Mouse (Mus musculus) neural tube, embryonic 14.5 days (tissue): ENCODE results near the gene Olfr906. TPM values are rescaled to one million over a fixed set of nuclear protein-coding genes. Genes with fewer than 3 reads are reported as not detected.

ENCODE experiments used
- ATAC-seq: fragments of 200-750 bp; cut with Nextera tagmentation; 2 replicates; pipeline ENCODE4 v1.8.0; 2017; ENCODE audit warnings: low read depth, mild to moderate bottlenecking, moderate TSS enrichment, moderate library complexity
- H3K27ac ChIP-seq: fragments of 300-500 bp; sonication (generic); 2 replicates; pipeline ENCODE4 v1.5.1; 2014; ENCODE audit warnings: low read depth, mild to moderate bottlenecking, control low read depth, low read length, moderate library complexity, mixed read lengths
- H3K27me3 ChIP-seq: fragments of 300-500 bp; sonication (generic); 2 replicates; pipeline ENCODE4 v1.6.1; 2014; ENCODE audit warnings: low read length; ENCODE audit not compliant: control insufficient read depth, insufficient read depth
- H3K36me3 ChIP-seq: fragments of 300-500 bp; sonication (generic); 2 replicates; pipeline ENCODE4 v1.6.1; 2014; ENCODE audit warnings: low read length, mixed read lengths; ENCODE audit not compliant: control insufficient read depth, insufficient read depth
- H3K4me1 ChIP-seq: fragments of 300-500 bp; sonication (generic); 2 replicates; pipeline ENCODE4 v1.6.1; 2014; ENCODE audit warnings: low read length; ENCODE audit not compliant: control insufficient read depth, insufficient read depth
- H3K4me2 ChIP-seq: fragments of 300-500 bp; sonication (generic); 2 replicates; pipeline ENCODE4 v1.6.1; 2014; ENCODE audit warnings: mild to moderate bottlenecking, low read depth, low read length, control low read depth
- H3K4me3 ChIP-seq: fragments of 300-500 bp; sonication (generic); 2 replicates; pipeline ENCODE4 v1.5.1; 2014; ENCODE audit warnings: low read depth, low read length, control low read depth, mixed read lengths
- H3K9ac ChIP-seq: fragments of 300-500 bp; sonication (generic); replicated peaks from 2 replicates; pipeline ENCODE4 v1.6.1; 2014; ENCODE audit warnings: low read depth, mild to moderate bottlenecking, control low read depth, low read length, mixed read lengths
- H3K9me3 ChIP-seq: fragments of 300-500 bp; sonication (generic); 2 replicates; pipeline ENCODE4 v1.6.1; 2016; ENCODE audit warnings: low read length; ENCODE audit not compliant: control insufficient read depth
- WGBS: fragments of 180-500 bp; shearing (Covaris S2); extraction: QIAGEN DNeasy Blood & Tissue Kit; methylation state at CpG from one replicate; pipeline ENCODE4 v1.1.7; 2014; 5-methylcytosine and 5-hydroxymethylcytosine counted together
- polyA plus RNA-seq: library from polyadenylated mRNA; unstranded; fragments of >200 nt; fragmentation: Nextera tagmentation; extraction: Ambion mirVana; gene quantifications from 2 replicates; pipeline ENCODE4 v1.2.1, GENCODE M21; 2014

The Olfr906 gene
- not detected in 2 replicates for polyA plus RNA-seq

DNA sequence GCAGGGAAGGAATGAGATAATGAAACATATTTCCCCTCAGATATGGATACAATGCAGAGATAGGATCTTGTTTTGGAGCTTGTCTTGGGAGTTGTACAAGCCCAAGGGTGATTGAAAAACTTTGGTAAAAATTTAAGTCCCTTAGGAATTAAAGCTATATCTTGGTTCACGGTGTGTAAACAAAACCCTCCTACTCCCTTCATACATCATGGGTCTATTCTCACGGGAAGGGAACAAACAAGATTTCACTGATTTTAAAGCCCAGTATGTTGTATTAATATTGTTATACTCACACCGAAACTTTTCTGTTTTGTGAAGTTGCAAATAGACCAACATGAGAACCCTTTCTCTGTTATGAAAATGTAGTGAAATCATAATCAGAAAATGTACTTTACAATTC is at the start of gene Olfr906:
Olfr906 (plus strand) TSS at position 301 of the 400 bp plus-strand sequence.
- WGBS = 90% methylated on average over 3 of the region's 3 CpGs
- Histone ChIP-seq H3K4me1 (no peaks in the 10 kb centered on the region), H3K27me3 (no peaks in the 10 kb centered on the region), H3K36me3 (no peaks in the 10 kb centered on the region), H3K9me3 (no peaks in the 10 kb centered on the region), H3K27ac (no peak within 1 kb of the TSS), H3K4me3 (no peak within 1 kb of the TSS), H3K9ac (no peak within 1 kb of the TSS), H3K4me2 (no peak within 1 kb of the TSS)
- no peak for ATAC-seq

GRCm38 (mm10) chr9:38447352-38447751 is 39.5 kb upstream of the Olfr906 start, which contains the start of gene Olfr902:
TSS of gene Olfr902 (plus strand) at chr9:38447652.
- Histone ChIP-seq H3K36me3 (no peaks in the 10 kb centered on the region), H3K27me3 (no peaks in the 10 kb centered on the region), H3K4me1 (no peaks in the 10 kb centered on the region), H3K9ac (no peak within 1 kb of the TSS), H3K9me3 (no peaks in the 10 kb centered on the region), H3K4me2 (no peak within 1 kb of the TSS), H3K27ac (no peak within 1 kb of the TSS), H3K4me3 (no peak within 1 kb of the TSS)
- ATAC-seq = no peak
- 93% methylated on average over 5 of the region's 5 CpGs for WGBS

DNA sequence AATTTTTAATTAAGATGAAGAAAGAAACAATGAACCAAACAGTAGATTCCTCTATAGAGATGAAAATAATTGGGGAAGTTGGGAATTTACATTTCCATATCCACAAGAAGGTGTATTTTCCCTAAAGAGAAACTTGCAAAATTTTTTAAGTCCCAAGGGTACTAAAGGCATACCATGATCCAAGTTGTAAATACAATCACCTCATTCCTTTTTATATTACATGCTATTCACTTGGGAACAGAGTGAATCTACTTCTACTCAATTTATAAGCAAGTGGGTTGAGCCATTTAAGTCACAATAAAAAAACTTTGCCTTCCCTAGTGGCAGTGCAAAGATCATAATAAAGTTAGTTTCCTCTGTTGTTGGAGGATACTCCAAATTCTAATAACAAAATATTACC is 24.0 kb upstream of the Olfr906 start, which contains the start of gene Olfr904:
Olfr904 (plus strand) TSS at position 301 of the 400 bp plus-strand sequence.
- Histone ChIP-seq H3K4me3 (no peak within 1 kb of the TSS), H3K27ac (no peak within 1 kb of the TSS), H3K9ac (no peak within 1 kb of the TSS), H3K4me2 (no peak within 1 kb of the TSS), H3K9me3 (no peaks in the 10 kb centered on the region), H3K36me3 (no peaks in the 10 kb centered on the region), H3K27me3 (no peaks in the 10 kb centered on the region), H3K4me1 (no peaks in the 10 kb centered on the region)
- ATAC-seq = no peak

- Histone ChIP-seq H3K4me2 (no peak within 1 kb of the TSS), H3K27ac (no peak within 1 kb of the TSS), H3K4me3 (no peak within 1 kb of the TSS), H3K27me3 (no peaks in the 10 kb centered on the region), H3K9ac (no peak within 1 kb of the TSS), H3K36me3 (no peaks in the 10 kb centered on the region), H3K4me1 (no peaks in the 10 kb centered on the region), H3K9me3 (no peaks in the 10 kb centered on the region)
- ATAC-seq = no peak
These were observed 16.1 kb upstream of the Olfr906 start, which contains the start of gene Olfr905 for GRCm38 (mm10) chr9:38470807-38471206. TSS of gene Olfr905 (plus strand) at chr9:38471107.

- no peaks in the 10 kb centered on the region for H3K4me1 ChIP-seq
- no peaks in the 10 kb centered on the region for H3K9me3 ChIP-seq
- H3K27ac ChIP-seq = no peak within 1 kb of the TSS
- no peak within 1 kb of the TSS for H3K4me2 ChIP-seq
- H3K36me3 ChIP-seq = no peaks in the 10 kb centered on the region
- no peak for ATAC-seq
- no peaks in the 10 kb centered on the region for H3K27me3 ChIP-seq
- 83% methylated on average over 2 of the region's 2 CpGs for WGBS
- no peak within 1 kb of the TSS for H3K4me3 ChIP-seq
- H3K9ac ChIP-seq = no peak within 1 kb of the TSS
These were observed 8.6 kb downstream of the Olfr906 start, which contains the start of gene Olfr907 for GRCm38 (mm10) chr9:38495501-38495900. TSS of gene Olfr907 (plus strand) at chr9:38495801.

- no peaks in the 10 kb centered on the region for H3K36me3 ChIP-seq
- H3K27ac ChIP-seq = no peak overlapping the region
- H3K4me2 ChIP-seq = no peak overlapping the region
- no peak overlapping the region for H3K9ac ChIP-seq
- H3K9me3 ChIP-seq = no peaks in the 10 kb centered on the region
- 77% methylated on average over 2 of the region's 2 CpGs for WGBS
- H3K4me1 ChIP-seq = no peaks in the 10 kb centered on the region
- ATAC-seq = no peak
- no peak overlapping the region for H3K4me3 ChIP-seq
- H3K27me3 ChIP-seq = no peaks in the 10 kb centered on the region
These were observed 25.5 kb downstream of the Olfr906 start for GRCm38 (mm10) chr9:38512353-38512752.

- no peaks in the 10 kb centered on the region for H3K36me3 ChIP-seq
- WGBS = 85% methylated on average over 1 of the region's 1 CpGs
These were observed 34.4 kb downstream of the Olfr906 start, which contains the start of gene Olfr911-ps1 for GRCm38 (mm10) chr9:38521280-38521679. TSS of gene Olfr911-ps1 (plus strand) at chr9:38521580.

GRCm38 (mm10) chr9:38537549-38537948 is 50.7 kb downstream of the Olfr906 start, which contains the start of gene Olfr910:
TSS of gene Olfr910 (plus strand) at chr9:38537849.
- H3K4me2 ChIP-seq = no peak within 1 kb of the TSS
- no peaks in the 10 kb centered on the region for H3K27me3 ChIP-seq
- H3K4me3 ChIP-seq = no peak within 1 kb of the TSS
- no peaks in the 10 kb centered on the region for H3K4me1 ChIP-seq
- 96% methylated on average over 2 of the region's 2 CpGs for WGBS
- H3K36me3 ChIP-seq = no peaks in the 10 kb centered on the region
- no peak within 1 kb of the TSS for H3K9ac ChIP-seq
- no peak within 1 kb of the TSS for H3K27ac ChIP-seq
- ATAC-seq = no peak
- H3K9me3 ChIP-seq = no peaks in the 10 kb centered on the region

More at GRCm38 (mm10) chr9:38521280-38521679, 34.4 kb downstream of the Olfr906 start, which contains the start of gene Olfr911-ps1:
- ATAC-seq = no peak
- Histone ChIP-seq H3K4me1 (no peaks in the 10 kb centered on the region), H3K4me2 (no peak within 1 kb of the TSS), H3K27me3 (no peaks in the 10 kb centered on the region), H3K4me3 (no peak within 1 kb of the TSS), H3K9me3 (no peaks in the 10 kb centered on the region), H3K9ac (no peak within 1 kb of the TSS), H3K27ac (no peak within 1 kb of the TSS)
